Mouse (Mus musculus): Measurements from ENCODE around the gene Il1rapl2. TPM values are rescaled to one million over a fixed set of nuclear protein-coding genes. Genes with fewer than 3 reads are reported as not detected.

Gene Il1rapl2
- polyA plus RNA-seq, 1 experiment from 2014 or later = 0.60 TPM

DNA sequence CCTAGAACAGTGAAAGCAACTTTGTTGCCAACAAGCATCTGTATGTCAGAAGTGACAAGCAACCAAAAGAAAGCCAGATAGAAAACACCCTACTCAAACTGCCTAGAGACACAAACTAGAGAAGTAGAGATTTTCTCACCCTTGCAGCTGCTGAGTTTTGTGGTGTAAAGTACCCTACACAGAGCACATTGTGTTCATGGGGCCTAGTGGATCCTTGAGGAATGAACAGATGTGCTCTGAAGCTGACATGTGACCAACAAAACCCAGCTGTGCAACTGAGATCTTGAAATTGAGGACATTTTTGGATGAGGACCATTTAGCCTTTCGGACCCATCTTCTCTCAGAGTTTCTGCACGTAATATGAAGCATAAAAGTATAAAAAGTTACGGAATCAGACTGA, 1268.0 kb downstream of the Il1rapl2 start:
- no peaks in the 10 kb centered on the region for H3K36me3 ChIP-seq (replicated peaks)
- no peak for ATAC-seq (ENCODE audit: low FRiP score)
- H3K9ac ChIP-seq = no peak overlapping the region
- no peak overlapping the region for H3K4me2 ChIP-seq
- no peak overlapping the region for H3K4me3 ChIP-seq (replicated peaks)
- no peak overlapping the region for H3K27ac ChIP-seq
- no peaks in the 10 kb centered on the region for H3K4me1 ChIP-seq
- 92% methylated on average over 3 of the region's 3 CpGs for WGBS
- H3K9me3 ChIP-seq = no peaks in the 10 kb centered on the region
- H3K27me3 ChIP-seq = peaks cover 6% of the 10 kb centered on the region; the same call in 1 of the 2 replicates

All from forebrain, embryonic 12.5 days (tissue).